Mouse (Mus musculus): ENCODE results near the gene Opa1.

DNA sequence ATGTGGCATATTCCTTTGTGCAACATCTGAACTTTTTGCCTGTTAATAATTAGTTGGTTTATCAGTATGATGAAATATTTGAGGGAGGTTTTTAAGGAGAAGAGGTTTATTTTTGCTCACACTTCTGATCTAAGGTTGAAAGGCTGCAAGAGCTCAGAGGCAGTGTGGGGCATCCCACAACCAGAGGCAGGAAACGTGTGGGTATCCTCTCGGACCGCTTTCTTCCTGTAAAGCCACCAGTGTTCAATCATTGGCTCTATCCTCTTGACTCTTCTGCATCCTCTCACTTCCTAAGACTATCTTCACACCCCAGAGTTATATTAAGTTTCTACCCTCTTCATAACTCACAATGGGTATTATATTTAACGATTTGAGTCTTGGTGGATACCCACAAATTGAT, 5.1 kb upstream of the Opa1 start:
- no peak for TF ChIP-seq CTCF (IDR thresholded peaks at IDR 0.05)
- no peak for TF ChIP-seq POLR2A (IDR thresholded peaks at IDR 0.05; ENCODE audit: insufficient read depth, low read depth, low read length)

All from heart, adult 2 months (tissue).